Mouse (Mus musculus) heart, embryonic 10.5 days (tissue): ENCODE results near the gene Pam16. TPM values are rescaled to one million over a fixed set of nuclear protein-coding genes. Genes with fewer than 3 reads are reported as not detected.

Experiments used
- DNase-seq: peaks from one replicate; pipeline ENCODE4 v3.0.0-alpha.2; 2017; ENCODE audit warnings: low spot score
- H3K27ac ChIP-seq: fragments of 300-500 bp; sonication (generic); 2 replicates; pipeline ENCODE4 v1.5.1; 2016; ENCODE audit warnings: mild to moderate bottlenecking
- H3K27me3 ChIP-seq: fragments of 300-500 bp; sonication (generic); 2 replicates; pipeline ENCODE4 v1.6.1; 2016; ENCODE audit warnings: mild to moderate bottlenecking; ENCODE audit not compliant: poor library complexity, insufficient read depth, severe bottlenecking
- H3K36me3 ChIP-seq: fragments of 300-500 bp; sonication (generic); 2 replicates; pipeline ENCODE4 v1.6.1; 2016; ENCODE audit warnings: mild to moderate bottlenecking, moderate library complexity
- H3K4me1 ChIP-seq: fragments of 300-500 bp; sonication (generic); 2 replicates; pipeline ENCODE4 v1.6.1; 2016; ENCODE audit warnings: mild to moderate bottlenecking
- H3K4me3 ChIP-seq: fragments of 300-500 bp; sonication (generic); 2 replicates; pipeline ENCODE4 v1.5.1; 2016; ENCODE audit warnings: mild to moderate bottlenecking, moderate library complexity
- H3K9me3 ChIP-seq: fragments of 300-500 bp; sonication (generic); 2 replicates; pipeline ENCODE4 v1.6.1; 2016; ENCODE audit warnings: mild to moderate bottlenecking, moderate library complexity
- WGBS: fragments of 180-500 bp; shearing (Covaris S2); methylation state at CpG from one replicate; pipeline ENCODE4 v1.1.7; 2016; 5-methylcytosine and 5-hydroxymethylcytosine counted together
- polyA plus RNA-seq: library from polyadenylated mRNA; unstranded; fragments of >200 nt; fragmentation: Nextera tagmentation; extraction: Ambion mirVana; gene quantifications from 2 replicates; pipeline ENCODE4 v1.2.1, GENCODE M21; 2016

The Pam16 gene
- polyA plus RNA-seq = 116 and 130 TPM in 2 replicates

GRCm38 (mm10) chr16:4624481-4625110, at the start of gene Pam16:
Pam16 (minus strand) TSS chr16:4624988.
- H3K27ac ChIP-seq = peak within 1 kb of the TSS; percentile 93
- DNase-seq = peak; percentile 97
- peaks cover 29% of the 10 kb centered on the region for H3K4me1 ChIP-seq
- peak within 1 kb of the TSS; percentile 87 for H3K4me3 ChIP-seq
- no peaks in the 10 kb centered on the region for H3K27me3 ChIP-seq
- H3K9me3 ChIP-seq = no peaks in the 10 kb centered on the region
- WGBS = under 1% methylated on average over 56 of the region's 56 CpGs
- peaks cover 10% of the 10 kb centered on the region for H3K36me3 ChIP-seq

GRCm38 (mm10) chr16:4674091-4674490, 49.3 kb upstream of the Pam16 start:
- H3K9me3 ChIP-seq = no peaks in the 10 kb centered on the region
- peaks cover 40% of the 10 kb centered on the region for H3K36me3 ChIP-seq
- H3K27me3 ChIP-seq = no peaks in the 10 kb centered on the region
- no peak overlapping the region for H3K27ac ChIP-seq
- peaks cover 14% of the 10 kb centered on the region for H3K4me1 ChIP-seq
- no peak overlapping the region for H3K4me3 ChIP-seq
- no peak for DNase-seq
- WGBS = 85% methylated on average over 4 of the region's 4 CpGs

GRCm38 (mm10) chr16:4670317-4670716, 45.5 kb upstream of the Pam16 start:
- Histone ChIP-seq H3K27ac (no peak overlapping the region), H3K4me3 (no peak overlapping the region), H3K9me3 (no peaks in the 10 kb centered on the region), H3K27me3 (no peaks in the 10 kb centered on the region), H3K4me1 (no peaks in the 10 kb centered on the region), H3K36me3 (peaks cover 58% of the 10 kb centered on the region)
- WGBS = 76% methylated on average over 5 of the region's 5 CpGs
- no peak for DNase-seq

- peaks cover 56% of the 10 kb centered on the region for H3K36me3 ChIP-seq
- peak; percentile 92 for DNase-seq
- no peaks in the 10 kb centered on the region for H3K27me3 ChIP-seq
- H3K27ac ChIP-seq = no peak overlapping the region
- 26% methylated on average over 3 of the region's 3 CpGs for WGBS
- H3K4me3 ChIP-seq = no peak overlapping the region
- H3K9me3 ChIP-seq = no peaks in the 10 kb centered on the region
- no peaks in the 10 kb centered on the region for H3K4me1 ChIP-seq
These were observed 42.5 kb upstream of the Pam16 start for GRCm38 (mm10) chr16:4667190-4667808.

- no peaks in the 10 kb centered on the region for H3K27me3 ChIP-seq
- H3K4me1 ChIP-seq = no peaks in the 10 kb centered on the region
- no peaks in the 10 kb centered on the region for H3K9me3 ChIP-seq
- H3K4me3 ChIP-seq = no peak overlapping the region
- 88% methylated on average over 2 of the region's 2 CpGs for WGBS
- DNase-seq = no peak
- peaks cover 67% of the 10 kb centered on the region for H3K36me3 ChIP-seq
- no peak overlapping the region for H3K27ac ChIP-seq
These were observed 40.9 kb upstream of the Pam16 start for GRCm38 (mm10) chr16:4665726-4666125.

GRCm38 (mm10) chr16:4663806-4664205, 39.0 kb upstream of the Pam16 start:
- DNase-seq = no peak
- 88% methylated on average over 2 of the region's 2 CpGs for WGBS
- H3K9me3 ChIP-seq = no peaks in the 10 kb centered on the region
- peaks cover 57% of the 10 kb centered on the region for H3K36me3 ChIP-seq
- no peak overlapping the region for H3K4me3 ChIP-seq
- H3K27me3 ChIP-seq = no peaks in the 10 kb centered on the region
- H3K4me1 ChIP-seq = peaks cover 7% of the 10 kb centered on the region
- no peak overlapping the region for H3K27ac ChIP-seq

GRCm38 (mm10) chr16:4661605-4662004, 36.8 kb upstream of the Pam16 start:
- Histone ChIP-seq H3K27ac (no peak overlapping the region), H3K36me3 (peaks cover 39% of the 10 kb centered on the region), H3K27me3 (no peaks in the 10 kb centered on the region), H3K4me1 (peaks cover 26% of the 10 kb centered on the region), H3K4me3 (no peak overlapping the region), H3K9me3 (no peaks in the 10 kb centered on the region)
- WGBS = 75% methylated on average over 2 of the region's 2 CpGs
- no peak for DNase-seq

- Histone ChIP-seq H3K27ac (peak overlapping the region; percentile 82), H3K4me3 (peak overlapping the region; percentile 0; the same call in 1 of the 2 replicates), H3K9me3 (no peaks in the 10 kb centered on the region), H3K36me3 (peaks cover 30% of the 10 kb centered on the region), H3K4me1 (peaks cover 48% of the 10 kb centered on the region), H3K27me3 (no peaks in the 10 kb centered on the region)
- DNase-seq = no peak
- WGBS = 23% methylated on average over 2 of the region's 2 CpGs
These were observed 34.5 kb upstream of the Pam16 start for GRCm38 (mm10) chr16:4659326-4659725.

- 19% methylated on average over 11 of the region's 11 CpGs for WGBS
- peak overlapping the region; percentile 0 for H3K4me3 ChIP-seq
- peaks cover 29% of the 10 kb centered on the region for H3K36me3 ChIP-seq
- H3K4me1 ChIP-seq = peaks cover 52% of the 10 kb centered on the region
- no peaks in the 10 kb centered on the region for H3K9me3 ChIP-seq
- DNase-seq = peak; percentile 84
- H3K27me3 ChIP-seq = no peaks in the 10 kb centered on the region
- peak overlapping the region; percentile 82 for H3K27ac ChIP-seq
These were observed 34.0 kb upstream of the Pam16 start for GRCm38 (mm10) chr16:4658781-4659245.

- 59% methylated on average over 9 of the region's 9 CpGs for WGBS
- Histone ChIP-seq H3K27ac (peak overlapping the region; percentile 91), H3K9me3 (no peaks in the 10 kb centered on the region), H3K27me3 (no peaks in the 10 kb centered on the region), H3K36me3 (peaks cover 47% of the 10 kb centered on the region), H3K4me3 (0 out of 2 replicates have a peak overlapping the region, but pooled peaks have one; percentile 3), H3K4me1 (peaks cover 74% of the 10 kb centered on the region)
- DNase-seq = peak; percentile 73
These were observed 31.8 kb upstream of the Pam16 start for GRCm38 (mm10) chr16:4656571-4657081.

- DNase-seq = peak; percentile 78
- WGBS = 25% methylated on average over 11 of the region's 11 CpGs
- Histone ChIP-seq H3K36me3 (peaks cover 47% of the 10 kb centered on the region), H3K4me1 (peaks cover 80% of the 10 kb centered on the region), H3K4me3 (peak overlapping the region; percentile 3; the same call in 1 of the 2 replicates), H3K27ac (peak overlapping the region; percentile 91), H3K9me3 (no peaks in the 10 kb centered on the region), H3K27me3 (no peaks in the 10 kb centered on the region)
These were observed 31.2 kb upstream of the Pam16 start for GRCm38 (mm10) chr16:4655764-4656570.

GRCm38 (mm10) chr16:4655251-4655734, 30.5 kb upstream of the Pam16 start:
- no peak overlapping the region for H3K4me3 ChIP-seq
- H3K27me3 ChIP-seq = no peaks in the 10 kb centered on the region
- H3K36me3 ChIP-seq = peaks cover 47% of the 10 kb centered on the region
- H3K27ac ChIP-seq = peak overlapping the region; percentile 91
- no peaks in the 10 kb centered on the region for H3K9me3 ChIP-seq
- H3K4me1 ChIP-seq = peaks cover 83% of the 10 kb centered on the region
- no peak for DNase-seq
- 50% methylated on average over 4 of the region's 4 CpGs for WGBS
